Mouse (Mus musculus) heart, embryonic 11.5 days (tissue): ENCODE results near the gene Oxct1. TPM values are rescaled to one million over a fixed set of nuclear protein-coding genes. Genes with fewer than 3 reads are reported as not detected.

ENCODE experiments used
- ATAC-seq: fragments of 200-750 bp; cut with Nextera tagmentation; replicated peaks from 2 replicates; pipeline ENCODE4 v1.8.0; 2017; ENCODE audit warnings: moderate library complexity; ENCODE audit not compliant: insufficient number of reproducible peaks, low FRiP score, low TSS enrichment
- H3K27ac ChIP-seq: fragments of 300-500 bp; sonication (generic); 2 replicates; pipeline ENCODE4 v1.5.1; 2014; ENCODE audit warnings: mild to moderate bottlenecking, low read depth, low read length
- H3K27me3 ChIP-seq: fragments of 300-500 bp; sonication (generic); 2 replicates; pipeline ENCODE4 v1.6.1; 2014; ENCODE audit warnings: mild to moderate bottlenecking, low read length, mixed read lengths; ENCODE audit not compliant: control insufficient read depth, insufficient read depth
- H3K36me3 ChIP-seq: fragments of 300-500 bp; sonication (generic); 2 replicates; pipeline ENCODE4 v1.6.1; 2014; ENCODE audit warnings: mild to moderate bottlenecking, low read length, moderate library complexity, mixed read lengths; ENCODE audit not compliant: control insufficient read depth, insufficient read depth
- H3K4me1 ChIP-seq: fragments of 300-500 bp; sonication (generic); 2 replicates; pipeline ENCODE4 v1.6.1; 2014; ENCODE audit warnings: low read length; ENCODE audit not compliant: control insufficient read depth, insufficient read depth
- H3K4me2 ChIP-seq: fragments of 300-500 bp; sonication (generic); 2 replicates; pipeline ENCODE4 v1.6.1; 2014; ENCODE audit warnings: mild to moderate bottlenecking, moderate library complexity
- H3K4me3 ChIP-seq: fragments of 300-500 bp; sonication (generic); 2 replicates; pipeline ENCODE4 v1.5.1; 2014; ENCODE audit warnings: low read depth, low read length
- H3K9ac ChIP-seq: fragments of 300-500 bp; sonication (generic); 2 replicates; pipeline ENCODE4 v1.6.1; 2014; ENCODE audit warnings: mild to moderate bottlenecking, low read depth, low read length, moderate library complexity
- H3K9me3 ChIP-seq: fragments of 300-500 bp; sonication (generic); replicated peaks from 2 replicates; pipeline ENCODE4 v1.6.1; 2016; ENCODE audit warnings: low read length; ENCODE audit not compliant: control insufficient read depth
- WGBS: fragments of 180-500 bp; shearing (Covaris S2); extraction: QIAGEN DNeasy Blood & Tissue Kit; methylation state at CpG from one replicate; pipeline ENCODE4 v1.1.7; 2014; ENCODE audit not compliant: insufficient replicate concordance; 5-methylcytosine and 5-hydroxymethylcytosine counted together
- polyA plus RNA-seq: library from polyadenylated mRNA; unstranded; fragments of >200 nt; fragmentation: Nextera tagmentation; extraction: Ambion mirVana; gene quantifications from 2 replicates; pipeline ENCODE4 v1.2.1, GENCODE M21; 2014

The Oxct1 gene
- polyA plus RNA-seq, 1 experiment from 2014 or later: 282 TPM

DNA sequence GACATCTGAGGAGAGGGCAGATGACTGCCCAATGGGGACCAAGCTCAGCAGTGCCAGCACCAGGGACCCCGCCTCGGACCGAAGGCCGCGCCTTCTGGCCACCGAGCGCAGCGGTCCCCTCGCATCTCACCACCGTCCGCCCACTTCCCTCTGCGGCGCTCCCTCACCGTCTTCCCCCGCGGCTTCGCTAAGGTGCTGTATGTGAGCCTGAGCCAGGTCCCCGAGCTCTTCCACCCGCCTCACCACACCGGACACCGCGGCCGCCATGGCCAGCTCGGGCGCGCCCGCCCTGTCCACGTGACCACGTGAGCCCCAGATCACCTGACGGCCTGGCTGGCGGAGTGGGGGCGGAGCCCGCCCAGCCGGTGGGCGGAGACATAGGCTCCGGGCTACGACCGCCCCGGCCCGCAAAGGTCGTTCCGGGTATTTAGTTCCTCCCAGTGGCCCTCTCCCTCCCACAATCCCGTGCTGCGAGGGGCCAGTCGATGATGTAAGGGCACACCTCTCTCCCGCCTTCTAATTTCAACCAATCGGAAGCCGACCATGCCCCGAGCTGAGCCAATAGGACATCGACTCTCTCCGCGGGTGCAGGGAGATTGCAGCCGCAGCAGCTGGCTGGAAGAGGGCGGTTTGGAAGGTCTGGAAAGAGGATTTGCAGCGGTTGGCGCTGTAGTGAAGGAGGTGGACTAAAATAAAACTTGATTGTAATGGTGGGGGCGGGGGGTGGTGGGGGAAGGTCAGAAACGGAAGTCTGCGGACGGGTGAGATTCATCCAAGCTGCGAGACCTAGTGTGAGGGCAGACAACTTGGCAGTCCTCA is 30.5 kb upstream of the Oxct1 start, which contains the start of gene AW549877:
Gene AW549877 (minus strand): TSS at position 297 of the 819 bp plus-strand sequence.
- H3K27me3 ChIP-seq: no peaks in the 10 kb centered on the region

GRCm38 (mm10) chr15:3996267-3997010 is 29.7 kb upstream of the Oxct1 start:
- H3K9ac ChIP-seq: peak overlapping the region; percentile 62
- H3K4me2 ChIP-seq: peak overlapping the region; percentile 63
- H3K4me1 ChIP-seq: peaks cover 4% of the 10 kb centered on the region; the same call in 1 of the 2 replicates
- no peak for ATAC-seq
- WGBS: 19% methylated on average over 14 of the region's 14 CpGs
- no peaks in the 10 kb centered on the region for H3K27me3 ChIP-seq
- peak overlapping the region; percentile 92 for H3K27ac ChIP-seq
- H3K9me3 ChIP-seq: no peaks in the 10 kb centered on the region
- H3K36me3 ChIP-seq: peaks cover under 1% of the 10 kb centered on the region; the same call in 1 of the 2 replicates
- peak overlapping the region; percentile 81 for H3K4me3 ChIP-seq

More for the DNA sequence above, 30.5 kb upstream of the Oxct1 start, which contains the start of gene AW549877:
- H3K9me3 ChIP-seq: no peaks in the 10 kb centered on the region
- peak within 1 kb of the TSS; percentile 63 for H3K4me2 ChIP-seq
- H3K4me1 ChIP-seq: peaks cover 4% of the 10 kb centered on the region; the same call in 1 of the 2 replicates
- ATAC-seq: peak; percentile 100
- peaks cover 3% of the 10 kb centered on the region; the same call in 1 of the 2 replicates for H3K36me3 ChIP-seq
- peak within 1 kb of the TSS; percentile 92 for H3K27ac ChIP-seq
- H3K4me3 ChIP-seq: peak within 1 kb of the TSS; percentile 81
- WGBS: under 1% methylated on average over 61 of the region's 61 CpGs
- peak within 1 kb of the TSS; percentile 93 for H3K9ac ChIP-seq

DNA sequence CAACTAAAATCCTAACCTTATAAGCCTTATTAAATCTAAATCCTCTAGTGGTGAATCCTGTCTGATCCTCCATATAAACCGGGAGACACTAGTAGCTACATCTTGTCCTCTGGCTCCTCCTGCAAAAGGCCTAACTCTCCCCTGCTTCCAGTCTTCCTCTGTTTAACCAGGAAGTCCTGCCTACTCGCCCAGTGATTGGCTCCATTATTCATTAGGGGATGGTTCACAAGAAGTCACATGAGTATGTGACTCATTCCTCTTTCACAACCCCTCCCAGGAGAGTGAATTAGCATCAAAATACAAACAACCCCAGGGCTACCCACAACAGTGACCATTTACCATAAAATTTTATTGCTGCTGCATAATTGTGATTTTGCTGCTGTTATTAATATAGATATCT is 27.0 kb upstream of the Oxct1 start:
- H3K27me3 ChIP-seq: no peaks in the 10 kb centered on the region
- WGBS: 64% methylated on average over 2 of the region's 2 CpGs

GRCm38 (mm10) chr15:4000536-4000935 is 25.6 kb upstream of the Oxct1 start:
- WGBS: 81% methylated on average over 2 of the region's 2 CpGs
- no peaks in the 10 kb centered on the region for H3K36me3 ChIP-seq
- peaks cover 5% of the 10 kb centered on the region; the same call in 1 of the 2 replicates for H3K9me3 ChIP-seq
- no peaks in the 10 kb centered on the region for H3K4me1 ChIP-seq
- no peak overlapping the region for H3K4me3 ChIP-seq
- ATAC-seq: no peak
- no peak overlapping the region for H3K27ac ChIP-seq
- H3K4me2 ChIP-seq: no peak overlapping the region
- no peak overlapping the region for H3K9ac ChIP-seq
- H3K27me3 ChIP-seq: no peaks in the 10 kb centered on the region

More for the DNA sequence above, 27.0 kb upstream of the Oxct1 start:
- no peaks in the 10 kb centered on the region for H3K9me3 ChIP-seq
- no peak overlapping the region for H3K4me3 ChIP-seq
- no peak overlapping the region for H3K4me2 ChIP-seq
- H3K36me3 ChIP-seq: no peaks in the 10 kb centered on the region
- H3K9ac ChIP-seq: no peak overlapping the region
- no peak overlapping the region for H3K27ac ChIP-seq
- ATAC-seq: no peak
- peaks cover 4% of the 10 kb centered on the region; the same call in 1 of the 2 replicates for H3K4me1 ChIP-seq

DNA sequence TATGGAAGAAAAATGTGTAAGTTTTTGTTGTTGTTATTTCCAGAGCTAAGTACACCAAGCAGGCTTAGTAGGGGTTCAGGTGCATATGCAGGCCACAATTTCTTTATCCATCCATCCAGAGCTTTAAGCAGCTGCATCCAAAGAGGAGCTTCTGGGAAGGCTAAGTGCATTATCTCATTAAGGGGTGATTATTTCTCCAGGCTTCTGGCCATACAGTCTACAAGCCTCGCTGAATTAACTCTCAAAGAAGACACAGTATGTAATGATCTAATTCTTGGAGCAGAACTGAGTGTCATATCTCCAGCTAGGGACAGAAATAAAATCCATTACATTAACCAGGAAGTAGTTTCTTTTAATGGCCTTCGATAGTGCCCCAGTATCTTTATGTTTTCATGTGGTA is 12.3 kb upstream of the Oxct1 start:
- Histone ChIP-seq H3K4me2 (no peak overlapping the region), H3K9me3 (no peaks in the 10 kb centered on the region), H3K4me1 (no peaks in the 10 kb centered on the region), H3K9ac (no peak overlapping the region), H3K4me3 (no peak overlapping the region), H3K27ac (no peak overlapping the region), H3K27me3 (no peaks in the 10 kb centered on the region), H3K36me3 (no peaks in the 10 kb centered on the region)
- ATAC-seq: no peak
- WGBS: 72% methylated on average over 2 of the region's 2 CpGs

DNA sequence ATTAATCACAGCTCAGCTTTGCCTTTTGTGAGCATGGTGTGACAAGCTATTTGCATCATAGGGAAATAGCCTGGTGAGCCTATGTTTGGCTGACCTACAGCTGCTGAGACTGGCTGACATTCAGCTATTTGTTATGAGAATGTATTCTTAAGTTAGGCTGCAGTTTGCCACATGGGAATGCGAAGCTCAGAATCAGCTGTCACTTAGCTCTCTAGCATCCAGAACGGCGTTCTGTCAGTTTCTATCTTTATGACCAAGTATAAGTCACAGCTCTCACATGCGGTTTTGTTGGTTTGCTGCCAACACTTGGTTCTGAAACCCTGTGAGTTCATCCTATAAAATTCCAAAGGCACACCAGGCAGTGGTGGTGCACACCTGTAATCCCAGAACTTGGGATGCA is 5.5 kb upstream of the Oxct1 start:
- Histone ChIP-seq H3K4me3 (no peak overlapping the region), H3K4me2 (no peak overlapping the region), H3K9me3 (no peaks in the 10 kb centered on the region), H3K9ac (no peak overlapping the region), H3K27me3 (no peaks in the 10 kb centered on the region), H3K4me1 (peaks cover 4% of the 10 kb centered on the region; the same call in 1 of the 2 replicates), H3K27ac (no peak overlapping the region), H3K36me3 (no peaks in the 10 kb centered on the region)
- WGBS: 72% methylated on average over 4 of the region's 4 CpGs
- no peak for ATAC-seq

GRCm38 (mm10) chr15:4023747-4024146 is 2.4 kb upstream of the Oxct1 start:
- no peaks in the 10 kb centered on the region for H3K27me3 ChIP-seq
- H3K9me3 ChIP-seq: no peaks in the 10 kb centered on the region
- no peak overlapping the region for H3K9ac ChIP-seq
- 84% methylated on average over 2 of the region's 2 CpGs for WGBS
- no peak for ATAC-seq
- no peak overlapping the region for H3K27ac ChIP-seq
- no peak overlapping the region for H3K4me2 ChIP-seq
- peaks cover 13% of the 10 kb centered on the region; the same call in 1 of the 2 replicates for H3K4me1 ChIP-seq
- H3K4me3 ChIP-seq: no peak overlapping the region
- no peaks in the 10 kb centered on the region for H3K36me3 ChIP-seq

- H3K4me2 ChIP-seq: peak overlapping the region; percentile 78; the same call in 1 of the 2 replicates
- WGBS: 77% methylated on average over 13 of the region's 13 CpGs
- no peak overlapping the region for H3K4me3 ChIP-seq
- H3K4me1 ChIP-seq: peaks cover 13% of the 10 kb centered on the region; the same call in 1 of the 2 replicates
- no peak for ATAC-seq
- no peaks in the 10 kb centered on the region for H3K36me3 ChIP-seq
- H3K9me3 ChIP-seq: no peaks in the 10 kb centered on the region
- H3K27ac ChIP-seq: no peak overlapping the region
- no peak overlapping the region for H3K9ac ChIP-seq
- no peaks in the 10 kb centered on the region for H3K27me3 ChIP-seq
Measured at GRCm38 (mm10) chr15:4024726-4025507, 1.3 kb upstream of the Oxct1 start.
